Mouse (Mus musculus): ENCODE data around the gene Kif24. TPM values are rescaled to one million over a fixed set of nuclear protein-coding genes. Genes with fewer than 3 reads are reported as not detected.
A peak's percentile ranks its signal among the peaks of the same experiment; 100 is the strongest.

Kif24 gene
- 3.3 and 3.7 TPM in 2 replicates for polyA plus RNA-seq (2014; fragmentation: Nextera tagmentation; extraction: Ambion mirVana)

- peaks cover 5% of the 10 kb centered on the region; the same call in 1 of the 2 replicates for H3K4me1 ChIP-seq (ENCODE audit: control insufficient read depth, insufficient read depth, low read length)
- peak; percentile 98 for ATAC-seq (ENCODE audit: low FRiP score, low TSS enrichment)
- WGBS: under 1% methylated on average over 70 of the region's 70 CpGs
Observed at GRCm38 (mm10) chr4:41464345-41465286, at the start of gene Kif24, which contains the start of gene Nudt2. Kif24 (minus strand) TSS chr4:41464887. Nudt2 (plus strand) TSS chr4:41465151.

GRCm38 (mm10) chr4:41513714-41514113, 49.0 kb upstream of the Kif24 start:
- Histone ChIP-seq H3K27me3 (ENCODE audit: control insufficient read depth, insufficient read depth, low read length) (no peaks in the 10 kb centered on the region), H3K4me1 (ENCODE audit: control insufficient read depth, insufficient read depth, low read length) (peaks cover 9% of the 10 kb centered on the region; the same call in 1 of the 2 replicates), H3K36me3 (ENCODE audit: control insufficient read depth, insufficient read depth, low read length) (peaks cover 6% of the 10 kb centered on the region; the same call in 1 of the 2 replicates), H3K9me3 (ENCODE audit: control insufficient read depth, low read length) (no peaks in the 10 kb centered on the region), H3K27ac (replicated peaks; ENCODE audit: low read depth, low read length) (no peak overlapping the region), H3K4me3 (replicated peaks; ENCODE audit: low read depth, low read length) (no peak overlapping the region), H3K4me2 (ENCODE audit: low read length) (no peak overlapping the region), H3K9ac (replicated peaks; ENCODE audit: low read length) (no peak overlapping the region)
- ATAC-seq (ENCODE audit: low FRiP score, low TSS enrichment) (no peak), DNase-seq (peak; percentile 21)
- 21% methylated on average over 8 of the region's 8 CpGs for WGBS

More at GRCm38 (mm10) chr4:41464345-41465286, at the start of gene Kif24, which contains the start of gene Nudt2:
- peak; percentile 100 for DNase-seq
- Histone ChIP-seq H3K36me3 (ENCODE audit: control insufficient read depth, insufficient read depth, low read length) (no peaks in the 10 kb centered on the region), H3K27me3 (ENCODE audit: control insufficient read depth, insufficient read depth, low read length) (no peaks in the 10 kb centered on the region), H3K9me3 (ENCODE audit: control insufficient read depth, low read length) (no peaks in the 10 kb centered on the region), H3K27ac (replicated peaks; ENCODE audit: low read depth, low read length) (peak within 1 kb of the TSS; percentile 68), H3K4me3 (replicated peaks; ENCODE audit: low read depth, low read length) (peak within 1 kb of the TSS; percentile 71), H3K4me2 (ENCODE audit: low read length) (peak within 1 kb of the TSS; percentile 74), H3K9ac (replicated peaks; ENCODE audit: low read length) (peak within 1 kb of the TSS; percentile 60)

- WGBS: 16% methylated on average over 4 of the region's 4 CpGs
- DNase-seq (peak; percentile 68), ATAC-seq (ENCODE audit: low FRiP score, low TSS enrichment) (no peak; the same call in 1 of the 2 replicates)
- H3K27ac ChIP-seq (replicated peaks; ENCODE audit: low read depth, low read length): no peak overlapping the region
- H3K9me3 ChIP-seq (ENCODE audit: control insufficient read depth, low read length): no peaks in the 10 kb centered on the region
- H3K36me3 ChIP-seq (ENCODE audit: control insufficient read depth, insufficient read depth, low read length): peaks cover 2% of the 10 kb centered on the region; the same call in 1 of the 2 replicates
- H3K27me3 ChIP-seq (ENCODE audit: control insufficient read depth, insufficient read depth, low read length): peaks cover 4% of the 10 kb centered on the region; the same call in 1 of the 2 replicates
- H3K4me1 ChIP-seq (ENCODE audit: control insufficient read depth, insufficient read depth, low read length): peaks cover 9% of the 10 kb centered on the region; the same call in 1 of the 2 replicates
- H3K9ac ChIP-seq (replicated peaks; ENCODE audit: low read length): no peak overlapping the region
- H3K4me2 ChIP-seq (ENCODE audit: low read length): no peak overlapping the region; the same call in 1 of the 2 replicates
- H3K4me3 ChIP-seq (replicated peaks; ENCODE audit: low read depth, low read length): no peak overlapping the region
Observed at GRCm38 (mm10) chr4:41513309-41513708, 48.6 kb upstream of the Kif24 start.

- Histone ChIP-seq H3K27me3 (ENCODE audit: control insufficient read depth, insufficient read depth, low read length) (peaks cover 9% of the 10 kb centered on the region; the same call in 1 of the 2 replicates), H3K4me2 (ENCODE audit: low read length) (peak overlapping the region; percentile 84; the same call in 1 of the 2 replicates), H3K4me3 (replicated peaks; ENCODE audit: low read depth, low read length) (no peak overlapping the region), H3K27ac (replicated peaks; ENCODE audit: low read depth, low read length) (no peak overlapping the region), H3K9ac (replicated peaks; ENCODE audit: low read length) (no peak overlapping the region), H3K36me3 (ENCODE audit: control insufficient read depth, insufficient read depth, low read length) (no peaks in the 10 kb centered on the region), H3K4me1 (ENCODE audit: control insufficient read depth, insufficient read depth, low read length) (peaks cover 9% of the 10 kb centered on the region), H3K9me3 (ENCODE audit: control insufficient read depth, low read length) (no peaks in the 10 kb centered on the region)
- DNase-seq (no peak), ATAC-seq (ENCODE audit: low FRiP score, low TSS enrichment) (no peak)
- WGBS: 40% methylated on average over 7 of the region's 7 CpGs
Observed at GRCm38 (mm10) chr4:41507998-41508397, 43.3 kb upstream of the Kif24 start.

- Histone ChIP-seq H3K4me3 (replicated peaks; ENCODE audit: low read depth, low read length) (peak overlapping the region; percentile 46), H3K9ac (replicated peaks; ENCODE audit: low read length) (peak overlapping the region; percentile 69), H3K4me2 (ENCODE audit: low read length) (peak overlapping the region; percentile 84), H3K27ac (replicated peaks; ENCODE audit: low read depth, low read length) (peak overlapping the region; percentile 68), H3K9me3 (ENCODE audit: control insufficient read depth, low read length) (no peaks in the 10 kb centered on the region), H3K27me3 (ENCODE audit: control insufficient read depth, insufficient read depth, low read length) (peaks cover 9% of the 10 kb centered on the region; the same call in 1 of the 2 replicates), H3K4me1 (ENCODE audit: control insufficient read depth, insufficient read depth, low read length) (peaks cover 12% of the 10 kb centered on the region), H3K36me3 (ENCODE audit: control insufficient read depth, insufficient read depth, low read length) (no peaks in the 10 kb centered on the region)
- ATAC-seq (ENCODE audit: low FRiP score, low TSS enrichment) (no peak; the same call in 1 of the 2 replicates), DNase-seq (peak; percentile 69)
- WGBS: 2% methylated on average over 22 of the region's 22 CpGs
Observed at GRCm38 (mm10) chr4:41507326-41507924, 42.7 kb upstream of the Kif24 start.

GRCm38 (mm10) chr4:41506906-41507305, 42.2 kb upstream of the Kif24 start:
- peak overlapping the region; percentile 69 for H3K9ac ChIP-seq (replicated peaks; ENCODE audit: low read length)

GRCm38 (mm10) chr4:41506156-41506555, 41.5 kb upstream of the Kif24 start:
- Histone ChIP-seq H3K4me1 (ENCODE audit: control insufficient read depth, insufficient read depth, low read length) (peaks cover 20% of the 10 kb centered on the region), H3K4me2 (ENCODE audit: low read length) (peak overlapping the region; percentile 84; the same call in 1 of the 2 replicates), H3K27ac (replicated peaks; ENCODE audit: low read depth, low read length) (no peak overlapping the region), H3K4me3 (replicated peaks; ENCODE audit: low read depth, low read length) (no peak overlapping the region), H3K36me3 (ENCODE audit: control insufficient read depth, insufficient read depth, low read length) (no peaks in the 10 kb centered on the region), H3K9ac (replicated peaks; ENCODE audit: low read length) (no peak overlapping the region), H3K9me3 (ENCODE audit: control insufficient read depth, low read length) (no peaks in the 10 kb centered on the region), H3K27me3 (ENCODE audit: control insufficient read depth, insufficient read depth, low read length) (peaks cover 15% of the 10 kb centered on the region; the same call in 1 of the 2 replicates)
- ATAC-seq (ENCODE audit: low FRiP score, low TSS enrichment): no peak
- DNase-seq: peak; percentile 71
- WGBS: 6% methylated on average over 13 of the region's 13 CpGs

More at GRCm38 (mm10) chr4:41506906-41507305, 42.2 kb upstream of the Kif24 start:
- Histone ChIP-seq H3K36me3 (ENCODE audit: control insufficient read depth, insufficient read depth, low read length) (no peaks in the 10 kb centered on the region), H3K4me2 (ENCODE audit: low read length) (peak overlapping the region; percentile 84), H3K4me1 (ENCODE audit: control insufficient read depth, insufficient read depth, low read length) (peaks cover 17% of the 10 kb centered on the region), H3K27me3 (ENCODE audit: control insufficient read depth, insufficient read depth, low read length) (peaks cover 9% of the 10 kb centered on the region; the same call in 1 of the 2 replicates), H3K27ac (replicated peaks; ENCODE audit: low read depth, low read length) (peak overlapping the region; percentile 68), H3K4me3 (replicated peaks; ENCODE audit: low read depth, low read length) (peak overlapping the region; percentile 46), H3K9me3 (ENCODE audit: control insufficient read depth, low read length) (no peaks in the 10 kb centered on the region)
- DNase-seq (peak; percentile 90), ATAC-seq (ENCODE audit: low FRiP score, low TSS enrichment) (peak; percentile 75)
- WGBS: 0% methylated on average over 29 of the region's 29 CpGs

- ATAC-seq (ENCODE audit: low FRiP score, low TSS enrichment) (no peak), DNase-seq (no peak)
- no peaks in the 10 kb centered on the region for H3K36me3 ChIP-seq (ENCODE audit: control insufficient read depth, insufficient read depth, low read length)
- no peaks in the 10 kb centered on the region for H3K9me3 ChIP-seq (ENCODE audit: control insufficient read depth, low read length)
- H3K4me3 ChIP-seq (replicated peaks; ENCODE audit: low read depth, low read length): no peak overlapping the region
- H3K4me2 ChIP-seq (ENCODE audit: low read length): no peak overlapping the region
- 53% methylated on average over 11 of the region's 11 CpGs for WGBS
- H3K27me3 ChIP-seq (ENCODE audit: control insufficient read depth, insufficient read depth, low read length): peaks cover 25% of the 10 kb centered on the region
- peaks cover 23% of the 10 kb centered on the region for H3K4me1 ChIP-seq (ENCODE audit: control insufficient read depth, insufficient read depth, low read length)
- no peak overlapping the region for H3K27ac ChIP-seq (replicated peaks; ENCODE audit: low read depth, low read length)
- H3K9ac ChIP-seq (replicated peaks; ENCODE audit: low read length): no peak overlapping the region
Observed at GRCm38 (mm10) chr4:41505131-41505551, 40.5 kb upstream of the Kif24 start.
